Comparison of ENCODE assay signal across 26 mouse cellular contexts in the genomic region with DNA sequence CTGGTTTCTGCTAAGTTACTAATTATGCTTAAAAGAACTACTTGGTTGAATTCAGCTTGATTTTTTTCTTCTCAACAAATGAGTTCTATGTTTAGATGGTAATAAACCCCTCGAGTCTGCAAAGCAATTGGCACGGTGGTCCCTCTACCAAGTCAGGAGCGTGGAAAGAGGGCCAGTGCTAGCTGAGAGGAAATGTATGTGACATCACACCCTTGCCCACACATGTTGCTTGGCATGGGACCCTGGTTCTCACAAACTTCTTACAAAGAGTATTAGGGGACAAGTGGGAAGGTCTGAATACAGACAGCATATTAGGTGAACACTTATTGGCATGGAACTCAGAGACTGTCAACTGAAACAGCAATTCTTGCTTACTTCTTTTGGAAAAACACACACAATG. TPM values are rescaled to one million over a fixed set of nuclear protein-coding genes. Genes with fewer than 3 reads are reported as not detected.
A peak's percentile ranks its signal among the peaks of the same experiment; 100 is the strongest.
DNase-seq lines count a peak whose midpoint lies in the region; ATAC-seq and TF ChIP-seq lines count a peak whose summit lies in the region.
"Had no signal": no experiment of that assay in that cellular context is flagged by ENCODE, and none has a peak within 500 bp of the region (broad histone marks: within the 10 kb centered on the region; RNA-seq: fewer than 3 reads in every experiment).

No protein-coding gene starts in this region.

- H3K9me3 ChIP-seq in embryonic facial prominence, embryonic 14.5 days (ENCODE audit: control insufficient read depth, low read length), result no peaks in the 10 kb centered on the region
- no peaks in the 10 kb centered on the region for H3K9me3 ChIP-seq in embryonic facial prominence, embryonic 10.5 days
- no peaks in the 10 kb centered on the region for H3K9me3 ChIP-seq in forebrain, embryonic 15.5 days
- H3K9me3 ChIP-seq in forebrain, embryonic 10.5 days, result no peaks in the 10 kb centered on the region
- H3K9me3 ChIP-seq in forebrain, postnatal 0 days (ENCODE audit: low read length), result no peaks in the 10 kb centered on the region
- H3K9me3 ChIP-seq: embryonic facial prominence, embryonic 13.5 days; heart, embryonic 10.5 days; heart, embryonic 13.5 days; hindbrain, embryonic 12.5 days; intestine, embryonic 15.5 days had no signal

- 0 out of 2 replicates have a peak, but pooled peaks have one; percentile 33 for ATAC-seq in embryonic facial prominence, embryonic 14.5 days (ENCODE audit: low read depth)
- peak; percentile 70 for ATAC-seq in forebrain, embryonic 15.5 days (replicated peaks)
- ATAC-seq in forebrain, postnatal 0 days, result peak; percentile 38; the same call in 1 of the 2 replicates
- ATAC-seq: activated CD4-positive, CD25-positive, alpha-beta regulatory T cell, adult 4 months; hindbrain, embryonic 16.5 days; intestine, embryonic 15.5 days had no signal

- H3K4me3 ChIP-seq in embryonic facial prominence, embryonic 14.5 days (ENCODE audit: low read depth, low read length), result no peak overlapping the region
- no peak overlapping the region for H3K4me3 ChIP-seq in embryonic facial prominence, embryonic 10.5 days
- H3K4me3 ChIP-seq in forebrain, embryonic 15.5 days, result no peak overlapping the region
- H3K4me3 ChIP-seq in forebrain, embryonic 10.5 days, result no peak overlapping the region
- H3K4me3 ChIP-seq in bone marrow macrophage, adult 2 months (ENCODE audit: insufficient read depth, low read length), result no peak overlapping the region
- no peak overlapping the region for H3K4me3 ChIP-seq in forebrain, postnatal 0 days (ENCODE audit: low read depth, low read length)
- no peak overlapping the region for H3K4me3 ChIP-seq in kidney, adult 2 months (ENCODE audit: insufficient read depth, low read depth, low read length)
- H3K4me3 ChIP-seq: embryonic facial prominence, embryonic 13.5 days; heart, adult 2 months; heart, embryonic 10.5 days; heart, embryonic 13.5 days; hindbrain, embryonic 12.5 days; intestine, embryonic 15.5 days had no signal

- WGBS in embryonic facial prominence, embryonic 14.5 days, result 70% methylated on average over 3 of the region's 3 CpGs
- WGBS in embryonic facial prominence, embryonic 10.5 days, result 85% methylated on average over 3 of the region's 3 CpGs
- 41% methylated on average over 3 of the region's 3 CpGs for WGBS in forebrain, embryonic 15.5 days
- WGBS in forebrain, embryonic 10.5 days, result 83% methylated on average over 3 of the region's 3 CpGs
- 36% methylated on average over 3 of the region's 3 CpGs for WGBS in forebrain, postnatal 0 days
- 71% methylated on average over 3 of the region's 3 CpGs for WGBS in kidney, adult 2 months

- no peaks in the 10 kb centered on the region for H3K4me1 ChIP-seq in embryonic facial prominence, embryonic 14.5 days (ENCODE audit: control insufficient read depth, insufficient read depth, low read length)
- H3K4me1 ChIP-seq in embryonic facial prominence, embryonic 10.5 days, result no peaks in the 10 kb centered on the region
- H3K4me1 ChIP-seq in forebrain, embryonic 15.5 days, result peaks cover 12% of the 10 kb centered on the region
- peaks cover 12% of the 10 kb centered on the region for H3K4me1 ChIP-seq in forebrain, embryonic 10.5 days
- H3K4me1 ChIP-seq in bone marrow macrophage, adult 2 months (ENCODE audit: control insufficient read depth, insufficient read depth, low read length), result peaks cover 21% of the 10 kb centered on the region
- H3K4me1 ChIP-seq in forebrain, postnatal 0 days (ENCODE audit: insufficient read depth), result peaks cover 5% of the 10 kb centered on the region; the same call in 1 of the 2 replicates
- no peaks in the 10 kb centered on the region for H3K4me1 ChIP-seq in kidney, adult 2 months (ENCODE audit: control insufficient read depth, insufficient read depth, low read length)
- H3K4me1 ChIP-seq: heart, embryonic 10.5 days; heart, embryonic 13.5 days; hindbrain, embryonic 12.5 days; intestine, embryonic 15.5 days had no signal

- DNase-seq in embryonic facial prominence, embryonic 14.5 days (ENCODE audit: low spot score), result no peak
- no peak for DNase-seq in embryonic facial prominence, embryonic 10.5 days (ENCODE audit: low spot score)
- no peak for DNase-seq in forebrain, embryonic 10.5 days (ENCODE audit: extremely low spot score, low spot score)
- DNase-seq in forebrain, postnatal 0 days, result no peak
- no peak for DNase-seq in kidney, adult 2 months
- DNase-seq: adrenal gland, adult 8-10 months; adrenal gland, postnatal 25 days; gastrocnemius, postnatal 25 days; heart, adult 2 months; kidney, adult 11 months had no signal

- TF ChIP-seq POLR2A in bone marrow macrophage, adult 2 months (IDR thresholded peaks at IDR 0.05; ENCODE audit: borderline replicate concordance, low read depth, low read length), result no peak
- TF ChIP-seq POLR2A in kidney, adult 2 months (IDR thresholded peaks at IDR 0.05; ENCODE audit: low read depth, low read length), result no peak

- no peak overlapping the region for H3K4me2 ChIP-seq in embryonic facial prominence, embryonic 14.5 days (ENCODE audit: low read depth, low read length)
- no peak overlapping the region for H3K4me2 ChIP-seq in forebrain, embryonic 15.5 days (replicated peaks)
- H3K4me2 ChIP-seq in forebrain, postnatal 0 days (ENCODE audit: low read depth), result no peak overlapping the region
- H3K4me2 ChIP-seq: embryonic facial prominence, embryonic 13.5 days; heart, embryonic 13.5 days; hindbrain, embryonic 12.5 days; intestine, embryonic 15.5 days had no signal

- H3K27ac ChIP-seq in embryonic facial prominence, embryonic 14.5 days (replicated peaks; ENCODE audit: low read depth, low read length), result no peak overlapping the region
- no peak overlapping the region for H3K27ac ChIP-seq in embryonic facial prominence, embryonic 10.5 days (replicated peaks)
- no peak overlapping the region for H3K27ac ChIP-seq in forebrain, embryonic 15.5 days (replicated peaks)
- no peak overlapping the region for H3K27ac ChIP-seq in forebrain, embryonic 10.5 days
- peak overlapping the region; percentile 72; the same call in 1 of the 2 replicates for H3K27ac ChIP-seq in bone marrow macrophage, adult 2 months (ENCODE audit: insufficient read depth, low read depth, low read length)
- no peak overlapping the region for H3K27ac ChIP-seq in forebrain, postnatal 0 days (ENCODE audit: low read depth, low read length)
- H3K27ac ChIP-seq in kidney, adult 2 months (ENCODE audit: insufficient read depth, low read depth, low read length), result no peak overlapping the region
- H3K27ac ChIP-seq: embryonic facial prominence, embryonic 13.5 days; heart, adult 2 months; heart, embryonic 10.5 days; heart, embryonic 13.5 days; hindbrain, embryonic 12.5 days; intestine, embryonic 15.5 days had no signal

- TF ChIP-seq CTCF in bone marrow macrophage, adult 2 months (IDR thresholded peaks at IDR 0.05; ENCODE audit: low read depth, low read length), result no peak
- no peak for TF ChIP-seq CTCF in forebrain, postnatal 0 days (IDR thresholded peaks at IDR 0.05; ENCODE audit: low read depth)
- TF ChIP-seq CTCF in kidney, adult 2 months (conservative IDR thresholded peaks at IDR 0.05; ENCODE audit: insufficient read depth, insufficient read length, low read depth, low read length), result no peak

- no peaks in the 10 kb centered on the region for H3K36me3 ChIP-seq in embryonic facial prominence, embryonic 14.5 days (ENCODE audit: control insufficient read depth, insufficient read depth, low read length)
- no peaks in the 10 kb centered on the region for H3K36me3 ChIP-seq in embryonic facial prominence, embryonic 10.5 days (replicated peaks)
- no peaks in the 10 kb centered on the region; the same call in 1 of the 2 replicates for H3K36me3 ChIP-seq in forebrain, embryonic 15.5 days
- no peaks in the 10 kb centered on the region for H3K36me3 ChIP-seq in forebrain, embryonic 10.5 days (replicated peaks)
- no peaks in the 10 kb centered on the region for H3K36me3 ChIP-seq in forebrain, postnatal 0 days (ENCODE audit: insufficient read depth)
- H3K36me3 ChIP-seq in kidney, adult 2 months (ENCODE audit: control insufficient read depth, insufficient read depth, low read length), result no peaks in the 10 kb centered on the region
- H3K36me3 ChIP-seq: embryonic facial prominence, embryonic 13.5 days; heart, embryonic 10.5 days; heart, embryonic 13.5 days; hindbrain, embryonic 12.5 days; intestine, embryonic 15.5 days had no signal

- H3K27me3 ChIP-seq in embryonic facial prominence, embryonic 14.5 days (replicated peaks; ENCODE audit: control insufficient read depth, insufficient read depth, low read length), result no peaks in the 10 kb centered on the region; the same call in 1 of the 2 replicates
- peaks cover 45% of the 10 kb centered on the region for H3K27me3 ChIP-seq in embryonic facial prominence, embryonic 10.5 days (replicated peaks; ENCODE audit: low read depth, poor library complexity, severe bottlenecking)
- H3K27me3 ChIP-seq in forebrain, embryonic 15.5 days, result no peaks in the 10 kb centered on the region
- peaks cover 50% of the 10 kb centered on the region for H3K27me3 ChIP-seq in forebrain, embryonic 10.5 days (ENCODE audit: poor library complexity, severe bottlenecking)
- H3K27me3 ChIP-seq in forebrain, postnatal 0 days (ENCODE audit: insufficient read depth, low read length), result no peaks in the 10 kb centered on the region
- 0 out of 2 replicates have a peak, but pooled peaks cover 1% of the 10 kb centered on the region for H3K27me3 ChIP-seq in kidney, adult 2 months (replicated peaks; ENCODE audit: control insufficient read depth, insufficient read depth, low read length)
- H3K27me3 ChIP-seq: intestine, embryonic 15.5 days had no signal

- H3K9ac ChIP-seq in embryonic facial prominence, embryonic 14.5 days (ENCODE audit: low read depth, low read length), result no peak overlapping the region
- H3K9ac ChIP-seq in forebrain, embryonic 15.5 days (replicated peaks), result no peak overlapping the region
- no peak overlapping the region for H3K9ac ChIP-seq in forebrain, postnatal 0 days
- H3K9ac ChIP-seq: embryonic facial prominence, embryonic 13.5 days; heart, embryonic 13.5 days; hindbrain, embryonic 12.5 days; intestine, embryonic 15.5 days had no signal

RNA-seq across cellular contexts. Expression of gene Fezf2, which starts 56.7 kb away (rescaled TPM):
- polyA plus RNA-seq in embryonic facial prominence, embryonic 14.5 days (2014; fragmentation: Nextera tagmentation; extraction: Ambion mirVana), result 0.51 TPM in 1 of 2 replicates, not detected in the other
- polyA plus RNA-seq in embryonic facial prominence, embryonic 10.5 days (2016; fragmentation: Nextera tagmentation; extraction: Ambion mirVana), result 2.8 and 3.2 TPM in 2 replicates
- 90.9 and 94.3 TPM in 2 replicates for polyA plus RNA-seq in forebrain, embryonic 15.5 days (2015; fragmentation: Nextera tagmentation; extraction: Ambion mirVana)
- 31.3 and 35.2 TPM in 2 replicates for polyA plus RNA-seq in forebrain, embryonic 10.5 days (2016; fragmentation: Nextera tagmentation; extraction: Ambion mirVana)
- polyA plus RNA-seq in bone marrow macrophage, adult 2 months (2012; ENCODE audit: insufficient read depth, insufficient read length, missing spikeins), result not detected in 2 replicates
- 26.8 and 27.5 TPM in 2 replicates for total RNA-seq in forebrain, postnatal 0 days (2014; rRNA removed)
- polyA plus RNA-seq in forebrain, postnatal 0 days (2015; fragmentation: Nextera tagmentation; extraction: Ambion mirVana), result 40.7 and 42.2 TPM in 2 replicates
- not detected in 2 replicates for polyA plus RNA-seq in kidney, adult 2 months (2012; rRNA removed)
- total RNA-seq: adrenal gland, adult 8-10 months; adrenal gland, postnatal 25 days; common myeloid progenitor, adult 5-6 weeks; ES-E14; gastrocnemius, adult 8-10 months; gastrocnemius, postnatal 25 days; heart, adult 2 months; heart, postnatal 25 days; hematopoietic stem cell, adult 5-6 weeks had no signal
- polyA plus RNA-seq: cerebellum, adult 2 months; gonadal fat pad, adult 2 months; heart, adult 2 months; heart, embryonic 10.5 days; intestine, embryonic 15.5 days had no signal
